Mouse (Mus musculus) forebrain, embryonic 12.5 days (tissue): ENCODE data around the gene Foxp1. TPM values are rescaled to one million over a fixed set of nuclear protein-coding genes. Genes with fewer than 3 reads are reported as not detected.

Experiments used
- ATAC-seq: fragments of 200-750 bp; cut with Nextera tagmentation; 2 replicates; pipeline ENCODE4 v1.8.0; 2017; ENCODE audit warnings: moderate TSS enrichment; ENCODE audit not compliant: low FRiP score
- H3K27ac ChIP-seq: fragments of 300-500 bp; sonication (generic); 2 replicates; pipeline ENCODE4 v1.5.1; 2016; ENCODE audit warnings: mild to moderate bottlenecking
- H3K27me3 ChIP-seq: fragments of 300-500 bp; sonication (generic); 2 replicates; pipeline ENCODE4 v1.6.1; 2016; ENCODE audit warnings: mild to moderate bottlenecking
- H3K36me3 ChIP-seq: fragments of 300-500 bp; sonication (generic); replicated peaks from 2 replicates; pipeline ENCODE4 v1.6.1; 2016; ENCODE audit warnings: mild to moderate bottlenecking
- H3K4me1 ChIP-seq: fragments of 300-500 bp; sonication (generic); 2 replicates; pipeline ENCODE4 v1.6.1; 2016
- H3K4me2 ChIP-seq: fragments of 300-500 bp; sonication (generic); 2 replicates; pipeline ENCODE4 v1.6.1; 2016; ENCODE audit warnings: mild to moderate bottlenecking, moderate library complexity
- H3K4me3 ChIP-seq: fragments of 300-500 bp; sonication (generic); replicated peaks from 2 replicates; pipeline ENCODE4 v1.5.1; 2016; ENCODE audit warnings: mild to moderate bottlenecking
- H3K9ac ChIP-seq: fragments of 300-500 bp; sonication (generic); 2 replicates; pipeline ENCODE4 v1.6.1; 2016; ENCODE audit warnings: mild to moderate bottlenecking
- H3K9me3 ChIP-seq: fragments of 300-500 bp; sonication (generic); 2 replicates; pipeline ENCODE4 v1.6.1; 2016
- WGBS: fragments of 180-500 bp; shearing (Covaris S2); methylation state at CpG from one replicate; pipeline ENCODE4 v1.1.7; 2016; 5-methylcytosine and 5-hydroxymethylcytosine counted together
- polyA plus RNA-seq: library from polyadenylated mRNA; unstranded; fragments of >200 nt; fragmentation: Nextera tagmentation; extraction: Ambion mirVana; gene quantifications from 2 replicates; pipeline ENCODE4 v1.2.1, GENCODE M21; 2016

Gene Foxp1
- polyA plus RNA-seq, 1 experiment from 2014 or later = 77.3 TPM

DNA sequence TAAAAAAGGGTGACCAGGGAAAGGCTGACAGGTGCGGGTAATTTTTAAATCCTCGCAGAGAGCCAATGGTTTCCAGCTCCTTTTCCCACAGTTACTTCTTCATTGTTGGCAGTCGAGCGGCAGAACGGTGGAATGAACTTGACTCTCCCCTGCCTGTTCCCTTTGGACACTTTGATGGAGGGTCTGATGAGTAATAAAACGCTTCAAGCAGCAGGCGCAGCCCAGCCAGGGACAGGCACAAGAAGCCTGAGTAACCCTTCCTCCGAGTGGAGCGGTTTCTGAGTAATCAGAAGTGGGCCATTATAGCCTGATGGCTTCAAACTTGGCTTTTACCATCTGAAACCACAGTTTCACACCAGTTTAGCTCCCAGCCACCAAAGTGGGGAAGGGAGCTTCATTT, 503.3 kb downstream of the Foxp1 start:
- ATAC-seq = no peak
- Histone ChIP-seq H3K4me1 (peaks cover 42% of the 10 kb centered on the region), H3K27ac (no peak overlapping the region), H3K4me3 (no peak overlapping the region), H3K4me2 (no peak overlapping the region), H3K36me3 (peaks cover 12% of the 10 kb centered on the region; the same call in 1 of the 2 replicates), H3K27me3 (peaks cover 29% of the 10 kb centered on the region), H3K9me3 (no peaks in the 10 kb centered on the region), H3K9ac (no peak overlapping the region)
- 65% methylated on average over 9 of the region's 9 CpGs for WGBS

DNA sequence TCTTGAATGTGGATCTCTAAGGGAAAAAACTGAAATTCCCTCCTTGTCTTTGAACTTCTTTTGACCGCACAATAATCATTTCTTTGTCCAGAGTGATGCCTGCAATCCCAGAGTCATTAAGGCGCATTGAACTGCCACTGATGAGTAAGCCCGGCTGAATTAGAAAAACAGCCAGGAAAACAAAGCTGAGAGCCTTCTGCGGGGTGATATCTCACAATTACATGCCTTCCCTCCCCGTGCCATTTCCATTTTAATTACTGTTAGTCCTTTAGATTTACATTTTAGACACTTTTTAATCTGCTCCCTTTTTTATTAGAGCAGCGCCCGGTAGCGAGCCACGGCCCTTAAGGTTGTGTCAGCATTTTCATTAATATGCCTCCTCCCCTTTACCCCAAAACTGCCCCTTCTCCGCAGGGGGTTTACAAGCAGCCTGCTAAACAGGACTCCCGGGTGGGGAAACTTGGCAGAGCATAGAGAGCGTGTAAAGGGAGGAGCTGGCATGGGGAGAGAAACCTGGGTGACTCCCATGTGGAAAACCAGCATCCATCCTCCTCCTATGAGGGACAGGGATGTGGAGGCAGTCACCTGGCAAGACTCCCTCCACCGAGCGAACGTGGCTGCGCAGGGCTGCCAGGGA, 508.5 kb downstream of the Foxp1 start:
- Histone ChIP-seq H3K9me3 (no peaks in the 10 kb centered on the region), H3K27me3 (peaks cover 31% of the 10 kb centered on the region), H3K4me3 (no peak overlapping the region), H3K4me2 (peak overlapping the region; percentile 25), H3K9ac (no peak overlapping the region), H3K27ac (peak overlapping the region; percentile 43; the same call in 1 of the 2 replicates), H3K4me1 (peaks cover 56% of the 10 kb centered on the region), H3K36me3 (peaks cover 18% of the 10 kb centered on the region)
- 20% methylated on average over 16 of the region's 16 CpGs for WGBS
- ATAC-seq = peak; percentile 65; the same call in 1 of the 2 replicates

DNA sequence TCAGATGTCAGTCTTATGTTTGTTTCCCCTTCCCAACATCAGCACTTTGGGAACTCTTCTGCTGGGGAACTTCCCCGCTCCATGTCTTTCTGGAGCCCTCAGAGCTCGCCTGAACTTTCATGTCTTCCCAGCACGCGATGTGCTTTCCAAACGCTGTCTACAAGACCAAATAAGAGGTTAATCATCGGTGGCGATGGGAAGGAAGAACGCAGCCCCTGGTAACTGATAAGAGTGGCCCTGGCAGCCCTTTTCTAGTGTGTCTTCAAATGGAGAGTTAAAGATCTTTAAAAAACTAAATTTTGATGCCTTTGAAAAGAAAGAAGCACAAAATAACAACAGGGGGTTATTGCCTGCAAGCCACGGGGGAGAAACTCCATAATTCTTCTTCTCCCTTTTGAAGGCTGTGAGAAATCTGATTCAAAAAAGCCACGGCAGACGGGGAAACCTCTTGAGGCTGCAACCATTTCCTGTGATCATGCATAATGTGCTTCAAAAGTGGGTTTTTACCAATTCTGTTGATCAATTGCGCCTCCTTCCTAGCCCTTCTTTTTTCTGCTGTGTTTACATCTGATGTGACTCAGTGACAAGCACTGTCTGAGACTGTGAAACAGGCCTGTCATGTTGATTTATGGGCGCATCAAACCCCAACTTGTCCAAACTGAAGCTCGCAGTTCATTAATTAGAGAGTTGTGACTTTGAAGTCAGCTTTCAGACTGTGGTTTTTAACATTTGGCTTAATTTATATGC, 509.2 kb downstream of the Foxp1 start:
- H3K4me1 ChIP-seq = peaks cover 53% of the 10 kb centered on the region
- H3K36me3 ChIP-seq = peaks cover 21% of the 10 kb centered on the region
- 21% methylated on average over 14 of the region's 14 CpGs for WGBS
- peaks cover 33% of the 10 kb centered on the region for H3K27me3 ChIP-seq
- H3K27ac ChIP-seq = peak overlapping the region; percentile 43; the same call in 1 of the 2 replicates
- peaks cover 4% of the 10 kb centered on the region; the same call in 1 of the 2 replicates for H3K9me3 ChIP-seq
- H3K4me2 ChIP-seq = 0 out of 2 replicates have a peak overlapping the region, but pooled peaks have one; percentile 13
- H3K4me3 ChIP-seq = no peak overlapping the region
- H3K9ac ChIP-seq = no peak overlapping the region
- ATAC-seq = peak; percentile 42; the same call in 1 of the 2 replicates

DNA sequence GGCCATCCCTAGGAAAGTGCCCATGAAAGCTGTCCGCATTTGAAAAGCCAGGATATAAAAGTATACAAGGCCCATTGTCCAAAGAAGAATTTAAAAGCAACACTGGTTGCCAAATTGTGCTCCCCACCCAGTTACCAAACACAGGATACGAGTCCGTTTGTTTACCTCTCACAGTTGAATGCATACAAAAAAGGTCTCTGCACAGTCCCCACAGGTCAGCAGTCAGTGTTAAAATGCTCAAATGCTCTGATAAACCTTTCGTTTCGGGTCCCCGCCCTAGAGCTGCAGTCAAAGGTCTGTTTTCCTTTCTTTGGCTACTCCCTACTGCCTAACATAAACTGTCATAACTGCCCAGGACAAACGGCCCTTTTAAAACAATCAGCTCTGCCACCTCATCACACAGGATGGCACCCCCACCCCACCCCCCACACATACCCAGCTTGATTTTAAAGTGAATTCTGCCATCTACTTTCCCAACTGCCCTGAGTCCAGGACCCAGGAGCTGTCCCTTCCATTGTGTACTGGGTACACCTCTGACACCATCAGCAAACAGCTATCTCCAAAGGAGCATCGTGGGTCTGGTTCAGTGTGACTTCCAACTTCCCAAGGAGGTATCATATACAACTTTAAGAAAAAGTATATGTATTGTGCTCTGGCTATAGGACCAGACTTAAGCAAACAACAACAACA, 510.5 kb downstream of the Foxp1 start:
- H3K27me3 ChIP-seq = peaks cover 43% of the 10 kb centered on the region
- H3K4me2 ChIP-seq = no peak overlapping the region
- peaks cover 5% of the 10 kb centered on the region; the same call in 1 of the 2 replicates for H3K9me3 ChIP-seq
- H3K27ac ChIP-seq = no peak overlapping the region
- peaks cover 32% of the 10 kb centered on the region for H3K36me3 ChIP-seq
- ATAC-seq = no peak
- no peak overlapping the region for H3K9ac ChIP-seq
- H3K4me1 ChIP-seq = peaks cover 49% of the 10 kb centered on the region
- no peak overlapping the region for H3K4me3 ChIP-seq
- WGBS = 65% methylated on average over 8 of the region's 8 CpGs

DNA sequence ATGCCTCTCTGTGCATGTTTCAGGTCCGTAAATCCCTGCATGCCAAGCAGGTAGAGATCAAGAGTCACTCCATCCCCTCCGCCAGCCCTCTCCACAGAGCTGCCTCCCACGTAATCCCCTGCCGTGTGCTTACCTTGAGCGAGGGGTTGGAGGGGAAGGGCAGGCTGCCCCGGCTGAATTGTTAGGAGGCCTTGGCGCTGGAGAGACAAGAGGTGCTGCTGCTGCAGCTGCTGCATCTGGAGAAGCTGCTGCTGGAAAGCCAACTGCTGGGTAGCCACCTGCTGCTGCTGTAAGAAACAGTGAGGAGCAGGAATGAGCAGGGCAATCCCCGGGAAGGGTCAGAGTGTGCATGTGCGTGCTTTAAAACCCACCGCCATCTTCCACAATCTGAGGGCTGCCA, 512.8 kb downstream of the Foxp1 start:
- no peak overlapping the region for H3K4me2 ChIP-seq
- peaks cover 5% of the 10 kb centered on the region; the same call in 1 of the 2 replicates for H3K9me3 ChIP-seq
- H3K4me1 ChIP-seq = peaks cover 54% of the 10 kb centered on the region
- peaks cover 28% of the 10 kb centered on the region; the same call in 1 of the 2 replicates for H3K27me3 ChIP-seq
- peaks cover 28% of the 10 kb centered on the region for H3K36me3 ChIP-seq
- 0 out of 2 replicates have a peak overlapping the region, but pooled peaks have one; percentile 31 for H3K27ac ChIP-seq
- no peak overlapping the region for H3K9ac ChIP-seq
- ATAC-seq = no peak
- H3K4me3 ChIP-seq = no peak overlapping the region
- 30% methylated on average over 10 of the region's 10 CpGs for whole genome bisulfite sequencing

DNA sequence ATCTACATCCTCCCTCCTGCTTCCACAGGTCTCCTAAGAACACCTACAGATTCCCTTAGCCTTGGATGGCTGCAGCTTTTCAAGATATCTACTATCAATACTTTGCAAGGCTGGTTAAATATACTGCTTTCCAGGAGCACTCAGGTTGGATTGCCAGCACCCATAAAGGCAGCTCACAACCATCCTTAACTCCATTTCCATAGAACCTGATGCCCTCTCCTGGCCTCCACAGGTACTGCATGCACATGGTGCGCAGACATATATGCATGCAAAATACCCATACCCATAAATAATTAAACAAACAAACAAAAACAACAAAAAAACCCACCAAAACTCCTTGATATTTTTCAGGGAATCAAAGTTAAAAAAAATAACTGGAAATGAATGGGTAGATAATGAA, 514.0 kb downstream of the Foxp1 start:
- 0 out of 2 replicates have a peak, but pooled peaks cover 21% of the 10 kb centered on the region for H3K27me3 ChIP-seq
- ATAC-seq = no peak
- peaks cover 47% of the 10 kb centered on the region for H3K4me1 ChIP-seq
- peaks cover 23% of the 10 kb centered on the region for H3K36me3 ChIP-seq
- WGBS = 97% methylated on average over 1 of the region's 1 CpGs
- H3K27ac ChIP-seq = no peak overlapping the region
- H3K9ac ChIP-seq = no peak overlapping the region
- H3K4me3 ChIP-seq = no peak overlapping the region
- peaks cover 5% of the 10 kb centered on the region; the same call in 1 of the 2 replicates for H3K9me3 ChIP-seq
- H3K4me2 ChIP-seq = no peak overlapping the region

DNA sequence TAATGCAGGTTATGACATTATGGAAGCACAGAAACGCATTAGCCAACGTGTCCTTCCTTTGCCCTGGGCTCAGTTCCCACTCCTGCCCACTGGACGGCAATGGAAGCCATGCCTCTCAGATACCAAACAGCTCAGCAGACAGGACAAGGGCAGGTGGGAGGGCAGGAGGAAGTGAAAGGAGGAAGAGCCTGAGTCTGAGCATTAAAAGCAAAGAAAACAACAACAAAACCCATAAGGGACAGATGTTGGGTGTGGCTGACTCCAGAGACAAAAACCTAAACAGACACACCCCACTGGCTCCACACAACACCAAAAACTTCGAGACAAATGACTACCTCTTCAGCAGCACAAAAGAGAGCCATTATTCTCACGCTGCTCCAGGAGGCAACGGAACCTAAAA, 515.0 kb downstream of the Foxp1 start:
- Histone ChIP-seq H3K27me3 (0 out of 2 replicates have a peak, but pooled peaks cover 19% of the 10 kb centered on the region), H3K36me3 (peaks cover 30% of the 10 kb centered on the region), H3K9me3 (peaks cover 5% of the 10 kb centered on the region; the same call in 1 of the 2 replicates), H3K4me2 (no peak overlapping the region), H3K9ac (no peak overlapping the region), H3K27ac (no peak overlapping the region), H3K4me1 (peaks cover 37% of the 10 kb centered on the region), H3K4me3 (no peak overlapping the region)
- no peak for ATAC-seq
- 76% methylated on average over 6 of the region's 6 CpGs for WGBS

DNA sequence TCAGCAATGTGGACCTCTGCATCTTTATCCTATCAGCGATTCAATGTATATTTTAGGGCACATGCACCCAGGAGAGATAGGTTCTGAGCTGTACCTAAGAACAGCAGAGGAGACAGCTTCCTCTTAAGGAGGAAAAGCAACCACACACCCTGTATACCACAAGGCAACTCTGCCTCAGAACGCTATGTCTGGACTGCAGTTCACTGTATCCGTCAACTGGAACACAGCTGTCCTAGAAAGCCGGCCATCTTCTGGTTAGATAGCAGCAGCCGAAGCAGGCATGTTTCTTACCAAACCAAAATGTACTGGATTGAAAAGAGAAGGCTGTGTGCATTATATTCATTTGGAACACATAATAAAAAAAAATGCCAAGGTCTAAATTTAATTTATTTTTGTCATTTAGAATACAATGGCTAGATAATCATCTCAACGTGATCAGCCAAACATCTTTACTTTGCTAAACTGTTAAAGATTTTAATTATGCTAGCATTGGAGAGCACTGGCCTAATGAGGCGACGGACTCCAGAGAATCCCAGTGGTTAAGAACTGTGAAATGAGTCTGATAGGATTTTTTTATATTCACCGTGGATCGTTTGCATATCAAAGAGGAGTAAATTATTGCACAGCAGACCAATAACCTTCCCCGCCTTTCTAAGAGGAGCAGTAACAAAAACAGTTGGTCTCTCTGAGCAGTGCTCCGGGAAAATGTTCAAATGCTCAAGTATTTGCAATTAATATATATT, 518.1 kb downstream of the Foxp1 start:
- peak; percentile 58; the same call in 1 of the 2 replicates for ATAC-seq
- H3K4me3 ChIP-seq = no peak overlapping the region
- peaks cover 33% of the 10 kb centered on the region for H3K4me1 ChIP-seq
- H3K4me2 ChIP-seq = no peak overlapping the region
- no peak overlapping the region for H3K27ac ChIP-seq
- 40% methylated on average over 12 of the region's 12 CpGs for WGBS
- peaks cover 30% of the 10 kb centered on the region for H3K36me3 ChIP-seq
- H3K9ac ChIP-seq = no peak overlapping the region
- peaks cover 23% of the 10 kb centered on the region; the same call in 1 of the 2 replicates for H3K27me3 ChIP-seq
- peaks cover 5% of the 10 kb centered on the region; the same call in 1 of the 2 replicates for H3K9me3 ChIP-seq

DNA sequence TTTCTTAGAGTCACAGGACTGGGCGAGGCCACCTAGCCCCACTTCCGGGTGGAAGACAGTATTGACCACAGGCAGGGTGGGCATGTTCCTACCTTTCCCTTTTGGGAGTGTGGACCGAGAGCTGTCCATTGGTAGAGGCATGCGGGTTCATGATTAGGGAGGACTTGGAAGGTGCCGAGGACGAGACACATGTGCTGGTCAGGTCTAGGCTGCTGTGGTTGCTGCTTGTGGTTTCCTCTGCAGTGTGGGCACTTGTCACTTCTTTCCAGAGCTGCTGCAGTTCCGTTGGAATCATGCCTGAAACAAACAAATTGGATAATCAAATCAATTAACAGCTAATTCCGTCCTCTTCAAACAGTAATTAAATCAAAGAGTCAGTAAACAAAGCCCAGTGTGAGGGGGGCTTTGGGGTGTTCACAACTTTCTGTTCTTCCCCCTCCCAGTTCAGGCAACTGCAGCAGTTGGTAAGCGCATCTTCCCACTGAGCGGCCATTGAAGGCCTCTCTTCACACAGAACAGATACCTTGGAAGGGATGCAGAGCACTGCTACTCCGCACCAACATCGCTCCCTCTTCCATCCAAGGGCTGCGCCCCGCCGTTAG, 519.3 kb downstream of the Foxp1 start:
- Histone ChIP-seq H3K4me2 (no peak overlapping the region), H3K27ac (no peak overlapping the region), H3K9me3 (peaks cover under 1% of the 10 kb centered on the region; the same call in 1 of the 2 replicates), H3K4me3 (no peak overlapping the region), H3K27me3 (peaks cover 21% of the 10 kb centered on the region; the same call in 1 of the 2 replicates), H3K4me1 (peaks cover 39% of the 10 kb centered on the region), H3K36me3 (peaks cover 23% of the 10 kb centered on the region), H3K9ac (no peak overlapping the region)
- WGBS = 81% methylated on average over 15 of the region's 15 CpGs
- ATAC-seq = no peak

DNA sequence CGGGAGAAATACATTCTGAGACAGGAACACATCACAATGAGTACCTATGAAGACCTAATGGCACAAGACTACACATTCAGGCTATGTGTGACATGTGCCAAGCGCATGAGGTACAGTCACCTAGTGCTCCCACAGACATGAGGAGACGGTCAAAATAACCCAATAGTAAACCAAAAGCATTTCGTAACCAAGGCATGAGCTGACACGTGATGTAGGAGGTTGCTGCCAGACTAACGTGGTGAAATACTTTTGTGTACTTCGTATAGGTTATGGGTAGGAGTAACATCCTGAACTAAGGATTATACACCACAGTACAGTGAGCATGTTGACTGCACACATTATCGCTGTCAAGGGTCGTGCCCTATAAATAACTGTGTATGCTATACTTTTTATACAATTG, 520.9 kb downstream of the Foxp1 start:
- Histone ChIP-seq H3K4me1 (peaks cover 40% of the 10 kb centered on the region), H3K9ac (no peak overlapping the region), H3K4me3 (no peak overlapping the region), H3K9me3 (no peaks in the 10 kb centered on the region), H3K4me2 (no peak overlapping the region), H3K27ac (no peak overlapping the region), H3K36me3 (peaks cover 11% of the 10 kb centered on the region), H3K27me3 (peaks cover 12% of the 10 kb centered on the region; the same call in 1 of the 2 replicates)
- no peak for ATAC-seq
- WGBS = 94% methylated on average over 9 of the region's 9 CpGs
